Mouse (Mus musculus) layer of hippocampus, adult 11-12 months (tissue): ENCODE data around the gene Mast4.

Experiments used
- DNase-seq: peaks from one replicate; pipeline ENCODE4 v3.0.0; 2022; ENCODE audit warnings: low spot score

Gene Mast4

DNA sequence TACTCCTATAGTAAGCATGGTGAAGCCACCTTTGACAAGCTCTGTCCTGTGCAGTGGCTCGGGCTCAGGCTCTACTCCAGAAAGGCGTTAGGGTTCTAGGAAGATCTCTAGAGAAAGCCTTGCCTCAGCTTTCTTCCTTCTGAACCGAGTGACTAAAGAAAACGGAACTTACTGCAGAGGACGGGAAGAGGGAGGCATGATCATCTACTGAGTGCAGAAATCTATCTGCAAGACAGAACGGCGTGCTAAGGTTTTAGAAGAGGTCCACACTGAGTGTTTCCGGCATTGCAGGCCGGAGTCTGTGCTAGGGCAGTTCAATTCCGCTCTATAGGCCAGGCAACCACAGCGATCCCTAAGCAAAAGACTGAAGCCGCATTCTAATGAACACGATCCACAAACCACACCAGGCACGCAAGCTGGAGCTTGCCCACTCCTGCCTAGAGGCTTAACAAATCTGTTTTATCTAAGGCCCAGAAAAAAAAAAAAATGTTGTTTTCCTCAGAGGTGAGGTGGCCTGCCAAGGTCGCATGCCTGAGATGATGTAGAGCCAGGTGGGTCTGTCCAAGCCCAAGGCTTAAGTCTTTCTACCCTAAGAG is 445.3 kb downstream of the Mast4 start:
- no peak for DNase-seq

DNA sequence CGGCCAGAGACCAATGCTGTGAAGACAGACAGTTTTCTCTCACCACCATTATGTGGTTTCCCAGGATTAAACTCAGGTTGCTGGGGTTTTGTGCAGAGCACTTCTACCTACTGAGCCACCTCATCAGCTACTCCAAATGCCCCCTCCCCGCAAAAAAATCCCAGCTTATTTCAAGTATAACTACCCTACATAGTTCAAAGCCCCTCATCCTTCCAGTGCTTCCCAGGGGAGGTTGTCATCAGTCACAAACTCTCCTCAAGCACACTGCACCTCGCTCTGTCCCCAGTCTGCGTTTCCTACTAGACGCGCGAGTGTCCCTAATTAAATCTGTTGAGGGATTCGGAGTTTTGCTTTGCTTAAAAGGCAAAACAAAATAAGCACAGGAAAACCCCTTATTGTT is 446.1 kb downstream of the Mast4 start:
- no peak for DNase-seq

DNA sequence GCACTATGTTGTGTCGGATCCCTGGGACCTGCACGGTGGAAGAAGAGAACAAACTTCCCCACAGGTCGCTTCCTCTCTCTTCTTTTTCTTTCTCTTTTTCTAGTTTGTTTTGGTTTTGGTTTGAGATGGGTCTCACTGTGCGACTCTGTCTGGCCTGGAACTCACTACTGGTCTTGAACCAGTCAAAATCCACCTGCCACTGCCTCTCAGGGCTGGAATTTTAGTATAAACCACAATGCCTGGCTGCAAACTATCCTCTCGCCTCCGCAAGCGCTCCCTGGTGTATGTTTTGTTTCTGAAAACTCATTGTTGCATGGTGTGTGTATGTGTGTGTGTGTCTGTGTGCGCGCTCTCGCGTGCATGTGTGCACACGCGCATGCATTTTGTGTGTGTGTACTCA is 446.8 kb downstream of the Mast4 start:
- no peak for DNase-seq

DNA sequence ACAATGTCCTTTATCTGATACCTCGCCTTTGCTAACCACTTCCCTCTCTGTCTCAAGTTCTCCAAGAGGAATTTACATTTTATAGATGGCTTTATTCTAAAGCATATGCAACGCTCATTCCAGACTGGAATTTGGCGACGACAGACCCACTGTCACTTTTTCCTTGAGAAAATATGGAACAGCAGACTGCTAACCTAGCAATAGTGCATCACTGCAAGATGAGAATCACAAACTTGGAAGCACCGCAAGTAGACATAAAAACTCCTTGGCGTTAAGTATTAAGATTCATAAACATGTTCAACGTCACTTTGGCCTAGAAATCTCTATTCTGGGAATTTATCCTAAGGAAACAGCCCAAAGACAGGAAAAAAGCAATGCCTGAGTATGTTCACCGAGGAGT is 447.5 kb downstream of the Mast4 start:
- no peak for DNase-seq

DNA sequence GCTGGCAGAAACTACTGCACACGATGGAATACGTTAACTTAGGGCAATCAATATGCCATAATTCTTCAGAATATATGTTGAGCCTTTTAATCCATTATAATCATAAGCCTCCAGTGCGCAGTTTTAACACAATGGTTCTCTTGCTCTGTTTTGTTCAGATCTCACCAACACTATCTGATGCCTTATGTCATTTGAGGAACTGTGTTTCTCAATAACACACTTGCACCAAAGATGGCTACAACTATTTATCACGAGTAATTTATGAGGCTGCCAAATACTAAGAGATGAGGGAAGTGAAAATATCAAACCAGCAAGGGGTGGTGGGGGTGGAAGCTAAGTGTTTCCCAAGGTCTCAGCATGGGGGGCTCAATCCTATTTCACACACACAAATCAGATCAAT is 448.1 kb downstream of the Mast4 start:
- no peak for DNase-seq

DNA sequence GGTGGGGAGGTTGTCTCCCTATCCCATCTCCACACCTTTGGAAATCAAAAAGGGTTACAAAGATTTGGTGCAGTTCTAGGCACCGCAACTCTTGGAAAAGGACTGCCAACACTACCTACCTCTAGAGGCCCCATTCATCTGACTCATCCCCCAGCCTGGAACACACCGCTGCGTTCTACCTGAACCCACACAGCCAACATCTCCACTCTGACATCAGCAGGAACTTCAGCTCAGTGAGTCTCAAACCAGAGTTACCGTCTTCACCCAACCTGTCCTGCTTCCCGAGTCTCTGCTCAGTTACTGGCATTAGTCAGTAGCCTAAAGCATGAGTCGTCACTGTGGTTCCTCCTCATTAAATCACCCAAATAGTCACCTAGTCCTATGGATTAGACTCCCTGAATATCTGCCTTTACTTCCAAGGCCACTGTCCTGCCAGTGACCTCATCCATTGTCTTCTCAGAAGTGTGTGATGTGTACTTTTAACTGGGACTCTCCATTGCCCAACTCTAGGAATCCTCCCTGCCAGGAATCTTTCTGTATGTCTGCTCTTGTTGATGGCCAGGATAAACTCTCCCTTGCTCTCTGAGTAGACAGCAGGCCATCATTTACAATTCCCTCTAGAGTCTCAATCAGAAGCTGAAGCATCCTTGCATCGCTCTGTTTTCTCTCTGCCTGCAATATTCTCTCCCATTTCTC is 453.8 kb downstream of the Mast4 start:
- no peak for DNase-seq

DNA sequence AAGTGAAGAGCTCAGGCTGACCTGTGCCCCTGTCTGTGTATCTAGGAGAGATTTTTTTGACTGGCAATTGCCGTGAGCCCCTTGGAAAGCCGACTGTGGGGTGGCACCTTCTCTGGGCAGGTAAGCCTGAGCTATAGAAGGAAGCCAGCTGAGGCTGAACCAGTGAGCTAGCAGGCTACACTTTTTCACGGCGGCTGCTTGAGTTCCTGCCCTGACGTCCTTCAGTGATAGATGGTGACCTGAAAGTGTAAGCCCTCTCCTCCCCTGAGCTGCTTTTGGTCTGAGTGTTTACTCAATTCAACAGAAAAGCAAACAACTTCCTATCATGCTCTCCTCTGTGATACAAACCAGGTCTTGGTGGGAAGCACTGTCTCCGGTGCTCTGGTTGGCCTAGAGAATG is 455.7 kb downstream of the Mast4 start:
- DNase-seq, result no peak

DNA sequence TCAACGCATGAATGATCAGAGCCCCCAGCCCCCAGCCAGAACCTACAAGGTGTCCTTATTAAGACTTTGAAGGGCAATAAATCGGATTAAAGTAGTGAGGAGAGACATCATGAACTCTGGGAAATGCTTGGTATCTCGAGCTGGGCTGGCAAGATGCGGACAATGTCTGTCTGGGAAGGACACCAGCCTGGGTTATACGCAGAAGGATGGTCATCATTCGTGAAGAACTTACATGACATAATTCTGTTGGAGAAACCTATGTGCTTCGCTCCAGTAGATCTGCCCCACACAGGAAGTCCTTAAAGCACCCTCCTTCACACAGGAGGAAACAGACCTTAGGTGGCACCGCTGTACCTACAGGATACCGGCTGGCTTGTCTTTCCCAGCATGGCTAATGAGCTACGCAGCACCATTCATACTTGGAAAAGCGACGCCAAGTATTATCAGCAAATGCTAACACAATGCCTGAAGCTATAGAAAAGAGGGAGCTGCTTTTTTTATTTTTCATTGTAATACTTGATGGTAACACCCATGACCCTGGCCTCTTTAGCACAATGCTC is 456.5 kb downstream of the Mast4 start:
- DNase-seq, result no peak

DNA sequence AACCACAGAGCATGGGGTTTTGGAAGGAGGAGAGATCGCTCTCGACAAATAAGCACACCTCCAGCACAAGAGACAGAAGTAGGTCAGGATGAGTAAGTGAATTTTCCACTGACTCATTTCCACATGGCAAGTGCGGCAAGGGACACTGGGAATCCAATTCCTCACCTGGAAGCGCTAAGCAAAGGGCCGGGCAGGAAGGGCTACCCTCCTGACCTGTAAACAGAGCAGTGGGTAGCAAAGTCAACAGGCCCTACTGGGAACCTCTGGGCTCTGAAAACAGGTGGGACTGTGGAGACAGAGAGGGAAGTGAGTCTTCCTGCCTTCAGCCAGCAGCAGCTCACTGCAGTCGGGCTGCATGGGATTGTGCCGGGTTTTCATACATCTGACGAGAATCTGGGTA is 457.1 kb downstream of the Mast4 start:
- DNase-seq, result no peak

DNA sequence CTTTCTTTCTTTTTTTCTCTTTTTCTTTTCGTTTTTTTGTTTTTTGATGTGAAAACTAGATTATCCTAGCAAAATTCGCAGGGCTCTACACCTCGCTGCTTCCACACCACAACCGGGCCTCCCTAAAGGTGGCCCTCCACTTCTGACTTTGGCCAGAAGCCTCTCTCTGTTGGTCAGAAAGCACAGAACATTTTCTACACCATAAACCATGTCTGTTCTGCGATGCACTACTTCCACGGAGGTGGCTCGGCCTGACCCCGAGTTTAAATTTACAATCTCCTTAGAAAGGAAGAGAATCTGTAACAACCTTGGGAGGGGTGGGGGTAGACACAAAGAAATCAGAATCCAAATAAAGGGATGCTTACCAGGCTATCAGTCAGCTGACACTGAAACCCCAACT is 458.8 kb downstream of the Mast4 start:
- no peak for DNase-seq

DNA sequence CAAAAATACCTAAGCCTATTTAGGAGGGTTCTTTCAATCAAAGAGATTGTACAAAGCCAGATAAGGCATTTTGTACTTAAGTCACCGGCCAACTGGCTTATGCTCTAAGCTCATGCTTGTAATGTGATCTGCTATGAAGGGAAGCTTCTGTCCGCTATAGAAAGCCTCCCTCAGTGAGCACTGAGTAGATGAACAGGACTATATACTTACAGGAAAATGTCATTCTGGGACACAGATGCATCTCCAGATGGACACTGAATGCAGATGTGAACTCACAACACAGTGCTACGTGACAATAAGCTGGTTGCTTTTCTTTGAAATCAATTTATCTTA is 459.2 kb downstream of the Mast4 start:
- DNase-seq, result no peak

DNA sequence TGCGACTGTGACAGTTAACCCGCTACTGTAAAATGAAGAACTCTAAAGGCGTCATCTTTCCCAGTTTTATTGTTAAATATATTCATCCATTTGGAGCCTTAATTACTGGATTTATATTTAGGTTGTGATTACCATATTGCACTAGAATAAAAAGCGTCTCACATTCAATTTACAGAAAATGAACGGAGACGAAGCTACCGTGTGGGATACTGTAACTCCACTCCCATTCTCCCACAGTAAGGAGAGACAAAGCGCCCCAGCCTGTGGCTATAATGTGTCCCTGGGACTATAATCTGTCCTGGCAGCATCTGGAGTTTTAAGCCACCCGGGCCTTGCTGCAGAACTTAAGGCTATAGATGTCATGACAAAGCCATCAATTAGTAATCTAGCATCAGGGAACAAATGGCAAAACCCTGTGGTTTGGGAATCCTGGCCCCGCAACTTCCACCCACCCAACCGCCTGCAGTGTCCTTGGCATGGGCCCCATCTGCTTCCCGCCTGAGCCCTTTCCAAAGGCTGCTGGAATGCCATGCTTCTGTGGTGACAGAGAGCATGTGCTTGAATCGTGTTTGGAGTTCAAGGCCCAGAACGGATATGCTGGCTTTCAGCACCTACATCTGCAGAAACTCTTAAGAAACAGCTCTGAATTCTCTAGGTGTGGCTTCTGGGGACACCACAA is 459.7 kb downstream of the Mast4 start:
- peak; percentile 62 for DNase-seq

DNA sequence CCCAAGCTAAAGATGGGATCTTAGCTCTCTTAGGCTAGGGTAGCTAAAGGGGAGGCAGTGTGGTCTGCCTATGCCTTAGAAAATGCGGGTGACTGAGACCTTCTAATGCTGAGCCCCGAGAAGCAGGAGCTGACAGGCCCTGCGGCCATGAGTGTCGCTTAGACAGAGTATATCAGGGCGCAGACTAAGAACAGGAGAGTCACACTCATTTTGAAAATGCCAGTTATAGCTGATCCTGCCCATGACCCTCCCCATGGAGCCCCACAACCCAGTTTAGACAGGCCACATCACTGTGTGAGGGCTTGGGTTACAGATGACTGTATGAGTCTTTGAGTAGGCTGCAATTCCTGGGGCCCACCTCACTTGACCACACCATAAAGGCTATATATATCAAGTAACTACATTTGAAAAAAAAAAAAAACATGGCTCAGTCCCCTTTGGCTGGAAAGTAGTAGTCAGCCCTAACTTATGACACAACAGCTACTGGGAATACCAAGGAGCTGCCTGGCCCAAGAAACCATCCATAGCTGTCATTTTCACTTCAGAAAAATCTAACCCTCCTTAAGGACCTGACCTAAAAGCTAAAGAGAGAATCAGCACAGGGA is 460.8 kb downstream of the Mast4 start:
- DNase-seq, result no peak

DNA sequence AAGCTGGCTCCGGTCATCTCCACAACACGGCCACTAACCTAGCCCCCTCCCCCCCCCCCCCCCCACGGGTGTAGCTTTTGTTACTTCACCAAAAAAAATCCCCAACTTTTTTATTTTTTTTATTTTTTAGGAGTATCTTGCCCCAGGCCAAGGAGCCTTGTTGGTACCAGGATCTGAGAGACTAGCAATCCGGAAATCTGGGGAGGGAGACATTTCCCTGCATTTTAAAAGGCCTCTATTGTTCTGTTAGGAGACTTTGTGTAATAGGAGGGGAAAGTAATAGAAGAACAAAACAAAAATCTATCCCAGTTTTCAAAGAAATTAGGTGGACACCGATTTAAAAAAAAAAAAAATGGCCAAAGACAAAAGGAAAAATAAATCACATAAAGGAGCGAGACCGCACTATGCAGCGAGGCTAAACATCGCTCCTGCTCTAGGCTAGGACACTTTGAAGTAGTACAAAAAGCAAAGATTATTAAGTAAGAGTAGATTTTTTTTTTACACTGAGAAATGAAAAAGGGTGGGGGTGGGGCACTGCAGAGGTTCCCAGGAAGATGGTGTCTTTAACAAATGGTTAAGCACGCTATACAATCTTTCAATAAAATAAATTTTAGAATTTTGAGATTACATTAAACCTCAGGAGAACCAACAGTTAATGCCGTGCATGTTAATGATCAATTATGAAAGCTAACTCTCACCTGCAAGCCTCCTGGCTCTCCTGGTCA is 462.8 kb downstream of the Mast4 start:
- DNase-seq, result no peak

DNA sequence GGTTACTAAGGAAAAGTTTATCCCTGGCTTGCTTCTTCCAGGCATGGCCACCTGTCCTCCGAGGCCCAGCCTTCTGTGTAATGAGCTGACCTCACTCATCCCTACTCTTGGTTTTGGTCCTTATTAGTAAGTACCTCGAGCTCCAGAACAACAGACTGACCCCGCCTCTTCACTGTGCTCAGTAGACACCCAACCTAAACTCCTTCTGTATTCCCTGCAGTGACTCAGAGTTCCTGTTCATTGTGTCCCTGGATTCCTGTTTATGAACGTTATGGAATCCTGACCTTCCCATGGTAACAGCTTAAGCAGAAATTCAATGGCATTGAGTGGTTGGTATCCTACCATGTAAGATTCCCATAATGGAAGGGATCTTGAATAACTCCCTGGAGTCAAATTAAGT is 464.8 kb downstream of the Mast4 start:
- DNase-seq, result no peak

DNA sequence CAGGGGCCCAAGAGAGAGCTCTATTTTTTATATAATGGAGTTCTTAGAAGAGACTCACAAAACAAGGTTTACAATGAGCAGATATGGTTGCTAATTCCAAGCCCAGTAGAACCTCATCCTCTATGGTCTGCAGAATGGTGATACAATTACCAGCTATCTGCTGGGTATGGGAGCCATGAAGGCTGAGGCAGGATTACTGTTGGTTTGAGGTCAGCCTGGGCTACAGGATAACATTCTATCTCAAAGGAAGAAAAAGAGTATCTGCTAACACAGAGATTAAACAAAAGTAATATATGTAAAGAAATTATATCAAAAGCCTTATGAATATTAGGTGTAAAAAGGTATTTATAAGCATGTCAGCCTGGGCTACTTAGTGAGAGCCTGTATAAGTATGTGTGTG is 467.5 kb downstream of the Mast4 start:
- DNase-seq, result no peak

DNA sequence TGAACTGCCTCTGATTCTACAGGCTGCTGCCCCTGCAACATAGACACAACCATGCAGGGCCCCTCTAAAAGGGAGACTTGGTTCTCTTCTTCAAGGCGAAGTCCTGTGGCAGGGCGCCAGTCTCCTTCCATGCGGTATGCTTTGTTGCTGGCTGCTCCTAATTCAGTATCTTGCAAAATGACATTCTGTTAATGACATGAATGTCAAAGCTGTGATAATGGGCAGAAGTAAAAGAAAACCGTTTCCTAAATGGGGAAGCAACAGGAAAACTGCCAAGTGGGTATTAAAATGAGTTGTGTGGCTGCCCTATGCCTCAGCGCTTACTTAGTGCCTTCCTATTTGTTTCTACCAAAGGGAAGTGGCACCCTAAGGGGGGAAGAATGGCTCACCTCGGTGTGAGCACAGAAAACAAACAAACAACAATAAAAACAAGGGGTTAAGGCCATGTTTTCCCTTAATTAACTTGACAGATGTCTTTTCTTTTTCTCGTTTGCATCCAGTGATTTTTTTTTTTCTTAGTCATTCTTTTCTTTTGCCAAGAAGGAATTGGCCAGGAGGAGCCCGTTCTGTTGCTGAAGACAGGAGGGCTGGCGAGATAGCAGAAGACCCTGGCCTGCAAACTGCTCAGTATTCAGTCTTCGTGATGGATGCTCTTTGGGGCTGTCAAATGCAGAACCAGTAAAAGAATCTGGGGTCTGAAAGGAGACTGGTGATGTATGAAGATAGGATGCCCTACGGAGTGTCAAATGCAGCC is 468.1 kb downstream of the Mast4 start:
- DNase-seq, result peak; percentile 47

DNA sequence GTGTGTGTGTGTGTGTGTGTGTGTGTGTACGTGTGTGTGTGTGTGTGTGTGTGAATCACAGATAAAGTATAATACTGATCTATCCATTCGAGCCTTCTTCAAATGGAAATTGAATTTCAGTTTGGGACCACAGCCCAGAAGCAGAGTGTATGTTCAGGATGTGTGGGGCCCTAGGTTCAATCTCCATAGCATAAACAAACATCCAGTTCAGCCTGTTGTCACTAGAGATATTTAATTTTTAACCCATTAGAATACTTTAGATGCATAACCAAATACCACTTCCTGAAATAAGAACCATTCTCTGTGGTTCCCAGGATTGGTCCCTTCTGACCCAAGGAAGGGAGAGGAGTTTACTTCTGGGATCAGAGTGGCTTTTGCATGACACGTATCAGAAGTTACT is 468.8 kb downstream of the Mast4 start:
- DNase-seq, result no peak

DNA sequence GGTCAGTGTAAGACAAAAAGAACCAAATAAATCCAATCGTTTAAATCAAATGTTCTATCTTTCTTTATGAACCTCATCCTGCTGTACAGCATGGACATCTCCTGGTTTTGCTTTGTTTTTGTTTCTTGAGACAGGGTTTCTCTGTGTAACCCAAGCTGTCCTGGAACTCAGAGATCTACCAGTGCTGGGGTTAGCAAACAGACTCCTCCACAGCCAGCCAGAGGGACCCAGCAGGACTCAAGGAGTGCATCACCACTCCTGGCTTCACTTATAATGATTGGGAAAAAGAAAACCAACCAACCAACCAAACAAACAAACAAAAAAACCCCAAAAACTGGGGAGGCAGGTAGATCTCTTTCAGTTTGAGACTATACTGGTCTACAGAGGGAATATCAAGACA is 469.5 kb downstream of the Mast4 start:
- DNase-seq, result no peak

DNA sequence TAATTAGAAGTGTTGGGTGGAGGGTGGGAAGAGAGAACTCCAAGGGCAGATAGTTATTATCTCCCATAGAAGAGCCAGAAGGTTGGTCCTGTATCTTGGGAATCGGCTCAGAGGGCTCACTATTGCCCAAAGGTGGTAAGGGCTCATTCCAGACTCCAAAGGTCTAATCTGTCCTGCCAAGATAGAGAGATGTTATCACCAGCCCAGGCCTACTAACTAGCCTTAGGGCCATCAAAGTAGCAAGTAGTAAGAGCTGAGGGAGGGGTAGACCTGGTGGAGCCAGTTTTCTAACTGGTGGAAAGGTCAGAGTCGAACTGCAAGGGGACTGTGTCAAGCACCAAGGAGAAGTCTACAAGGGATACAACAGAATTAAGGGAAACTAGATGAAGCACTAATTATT is 470.2 kb downstream of the Mast4 start:
- DNase-seq, result no peak

DNA sequence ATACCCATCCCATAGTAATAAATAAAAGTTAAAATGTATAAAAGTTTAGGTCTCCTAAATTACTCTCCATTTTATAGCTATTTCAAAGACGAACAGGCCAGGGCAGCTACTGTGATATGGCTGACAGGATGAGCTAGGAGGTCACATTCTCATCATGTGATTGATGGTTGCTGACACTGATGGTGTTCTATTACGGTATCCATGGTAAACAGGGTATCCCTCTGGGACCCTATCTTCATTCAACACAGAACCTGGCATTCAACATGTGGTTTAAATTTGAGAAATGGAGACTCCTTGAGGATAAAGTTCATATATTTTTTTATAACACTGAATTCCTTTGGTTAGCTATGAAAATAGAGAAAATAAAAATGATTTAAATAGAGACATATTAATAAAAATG is 471.3 kb downstream of the Mast4 start:
- no peak for DNase-seq

DNA sequence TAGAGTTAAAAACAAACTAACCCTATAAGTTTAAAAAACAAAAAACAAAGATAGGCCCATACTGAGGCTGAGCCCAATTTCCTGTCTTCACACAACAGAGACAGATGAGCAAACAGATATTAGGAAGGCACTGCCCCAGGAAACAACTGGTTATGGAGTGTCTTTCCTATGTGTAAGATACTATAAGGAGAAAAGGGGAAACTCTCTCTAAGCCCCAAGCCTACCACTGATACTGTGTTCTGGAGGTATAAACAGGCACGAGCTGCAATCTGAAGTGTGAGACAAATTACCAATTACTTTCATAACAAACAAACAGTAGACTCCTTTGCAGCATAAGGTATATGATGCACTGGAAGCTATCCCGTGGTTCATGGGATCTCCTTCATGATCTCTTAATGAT is 471.9 kb downstream of the Mast4 start:
- no peak for DNase-seq
